Mouse (Mus musculus): Measurements from ENCODE around the gene Olfr1360. TPM values are rescaled to one million over a fixed set of nuclear protein-coding genes. Genes with fewer than 3 reads are reported as not detected.
A peak's percentile ranks its signal among the peaks of the same experiment; 100 is the strongest.
"Not testable (repeated sequence)": the region's sequence is repeated elsewhere in the genome, so short reads cannot be mapped to it uniquely, and the experiment has no call there.

Olfr1360 gene
- not detected in 2 replicates for polyA plus RNA-seq (2012; rRNA removed)

- H3K4me3 ChIP-seq (ENCODE audit: low read depth, low read length) = no peak within 1 kb of the TSS
- 80% methylated on average over 2 of the region's 2 CpGs for WGBS
- no peaks in the 10 kb centered on the region for H3K36me3 ChIP-seq (ENCODE audit: control insufficient read depth, insufficient read depth, low read length)
- TF ChIP-seq POLR2A (IDR thresholded peaks at IDR 0.05; ENCODE audit: low read depth, low read length) = no peak
- no peak for TF ChIP-seq CTCF (IDR thresholded peaks at IDR 0.05; ENCODE audit: extremely low read depth, insufficient read length, insufficient replicate concordance, low read depth, low read length)
- no peaks in the 10 kb centered on the region for H3K4me1 ChIP-seq (ENCODE audit: control insufficient read depth, insufficient read depth, insufficient read length, low read length)
- no peaks in the 10 kb centered on the region for H3K27me3 ChIP-seq (ENCODE audit: control insufficient read depth, insufficient read depth, low read length)
- H3K27ac ChIP-seq (ENCODE audit: insufficient read depth, low read depth, low read length) = no peak within 1 kb of the TSS
Observed at GRCm38 (mm10) chr13:21677305-21677704, at the start of gene Olfr1360. Gene Olfr1360, minus strand, starts transcription at chr13:21677405.

GRCm38 (mm10) chr13:21722993-21723836 lies 46.0 kb upstream of the Olfr1360 start:
- Histone ChIP-seq H3K36me3 (ENCODE audit: control insufficient read depth, insufficient read depth, low read length) (no peaks in the 10 kb centered on the region), H3K27me3 (ENCODE audit: control insufficient read depth, insufficient read depth, low read length) (no peaks in the 10 kb centered on the region), H3K4me3 (ENCODE audit: low read depth, low read length) (no peak overlapping the region), H3K4me1 (ENCODE audit: control insufficient read depth, insufficient read depth, insufficient read length, low read length) (0 out of 2 replicates have a peak, but pooled peaks cover 5% of the 10 kb centered on the region), H3K27ac (ENCODE audit: insufficient read depth, low read depth, low read length) (no peak overlapping the region)
- TF ChIP-seq POLR2A (IDR thresholded peaks at IDR 0.05; ENCODE audit: low read depth, low read length) (no peak), CTCF (IDR thresholded peaks at IDR 0.05; ENCODE audit: extremely low read depth, insufficient read length, insufficient replicate concordance, low read depth, low read length) (no peak)
- 41% methylated on average over 5 of the region's 5 CpGs for WGBS

GRCm38 (mm10) chr13:21722373-21722925 lies 45.2 kb upstream of the Olfr1360 start:
- H3K4me3 ChIP-seq (ENCODE audit: low read depth, low read length) = peak overlapping the region; percentile 69
- no peaks in the 10 kb centered on the region for H3K27me3 ChIP-seq (ENCODE audit: control insufficient read depth, insufficient read depth, low read length)
- WGBS = 5% methylated on average over 11 of the region's 11 CpGs
- H3K27ac ChIP-seq (ENCODE audit: insufficient read depth, low read depth, low read length) = peak overlapping the region; percentile 75; the same call in 1 of the 2 replicates
- no peak for TF ChIP-seq POLR2A (IDR thresholded peaks at IDR 0.05; ENCODE audit: low read depth, low read length)
- TF ChIP-seq CTCF (IDR thresholded peaks at IDR 0.05; ENCODE audit: extremely low read depth, insufficient read length, insufficient replicate concordance, low read depth, low read length) = no peak
- H3K4me1 ChIP-seq (ENCODE audit: control insufficient read depth, insufficient read depth, insufficient read length, low read length) = peaks cover 5% of the 10 kb centered on the region; the same call in 1 of the 2 replicates
- H3K36me3 ChIP-seq (ENCODE audit: control insufficient read depth, insufficient read depth, low read length) = no peaks in the 10 kb centered on the region

GRCm38 (mm10) chr13:21721757-21722372 lies 44.7 kb upstream of the Olfr1360 start, which contains the start of gene Hist1h2bm:
Gene Hist1h2bm, plus strand, starts transcription at chr13:21722044.
- under 1% methylated on average over 37 of the region's 37 CpGs for WGBS
- not testable (repeated sequence) for H3K4me1 ChIP-seq (ENCODE audit: control insufficient read depth, insufficient read depth, insufficient read length, low read length); H3K27me3 ChIP-seq (ENCODE audit: control insufficient read depth, insufficient read depth, low read length); H3K36me3 ChIP-seq (ENCODE audit: control insufficient read depth, insufficient read depth, low read length)
- Histone ChIP-seq H3K4me3 (ENCODE audit: low read depth, low read length) (peak within 1 kb of the TSS; percentile 72), H3K27ac (ENCODE audit: insufficient read depth, low read depth, low read length) (peak within 1 kb of the TSS; percentile 75)

- 1% methylated on average over 22 of the region's 44 CpGs for WGBS
- not testable (repeated sequence) for H3K27me3 ChIP-seq (ENCODE audit: control insufficient read depth, insufficient read depth, low read length); H3K36me3 ChIP-seq (ENCODE audit: control insufficient read depth, insufficient read depth, low read length); H3K4me1 ChIP-seq (ENCODE audit: control insufficient read depth, insufficient read depth, insufficient read length, low read length)
- Histone ChIP-seq H3K4me3 (ENCODE audit: low read depth, low read length) (peak overlapping the region; percentile 72), H3K27ac (ENCODE audit: insufficient read depth, low read depth, low read length) (peak overlapping the region; percentile 1)
Observed at GRCm38 (mm10) chr13:21721107-21721756, 44.0 kb upstream of the Olfr1360 start.

- 66% methylated on average over 4 of the region's 4 CpGs for WGBS
- Histone ChIP-seq H3K4me1 (ENCODE audit: control insufficient read depth, insufficient read depth, insufficient read length, low read length) (peaks cover 12% of the 10 kb centered on the region; the same call in 1 of the 2 replicates), H3K27ac (ENCODE audit: insufficient read depth, low read depth, low read length) (0 out of 2 replicates have a peak overlapping the region, but pooled peaks have one; percentile 10), H3K36me3 (ENCODE audit: control insufficient read depth, insufficient read depth, low read length) (no peaks in the 10 kb centered on the region), H3K4me3 (ENCODE audit: low read depth, low read length) (no peak overlapping the region), H3K27me3 (ENCODE audit: control insufficient read depth, insufficient read depth, low read length) (no peaks in the 10 kb centered on the region)
- TF ChIP-seq POLR2A (IDR thresholded peaks at IDR 0.05; ENCODE audit: low read depth, low read length) (no peak), CTCF (IDR thresholded peaks at IDR 0.05; ENCODE audit: extremely low read depth, insufficient read length, insufficient replicate concordance, low read depth, low read length) (no peak)
Observed at GRCm38 (mm10) chr13:21718381-21719080, 41.3 kb upstream of the Olfr1360 start.
